Comparison of ENCODE assay signal across 13 mouse cellular contexts in the genomic region with DNA sequence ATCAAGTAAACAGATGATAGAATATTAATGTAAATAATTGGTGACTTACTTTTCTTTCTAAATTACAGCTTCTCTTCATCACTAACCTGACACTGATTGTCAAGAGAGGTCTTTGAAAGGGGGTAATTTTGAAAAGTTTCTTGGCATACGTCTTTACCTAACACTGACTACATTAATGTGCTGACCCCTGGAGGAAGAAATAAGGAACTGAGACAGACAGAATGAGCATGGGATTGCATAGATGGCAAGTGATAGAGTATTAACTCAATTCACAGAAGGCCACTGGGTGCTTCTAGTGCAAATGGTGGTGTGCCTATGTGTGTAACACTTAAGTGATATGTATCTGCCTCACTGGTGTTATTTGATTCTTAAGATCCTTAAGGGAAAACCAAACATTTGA.
DNase-seq lines count a peak whose midpoint lies in the region; ATAC-seq and TF ChIP-seq lines count a peak whose summit lies in the region.
"Had no signal": no experiment of that assay in that cellular context is flagged by ENCODE, and none has a peak within 500 bp of the region (broad histone marks: within the 10 kb centered on the region; RNA-seq: fewer than 3 reads in every experiment).

No protein-coding gene starts in this region.

- TF ChIP-seq CTCF in liver, postnatal 0 days (IDR thresholded peaks at IDR 0.05; ENCODE audit: low read depth): peak; percentile 24; the same call in 1 of the 2 replicates

- no peaks in the 10 kb centered on the region for H3K36me3 ChIP-seq in forebrain, embryonic 11.5 days (ENCODE audit: control insufficient read depth, insufficient read depth, low read length)
- H3K36me3 ChIP-seq in forebrain, embryonic 10.5 days (replicated peaks): no peaks in the 10 kb centered on the region
- no peaks in the 10 kb centered on the region for H3K36me3 ChIP-seq in liver, postnatal 0 days (replicated peaks; ENCODE audit: insufficient read depth, low read length)
- no peaks in the 10 kb centered on the region for H3K36me3 ChIP-seq in liver, embryonic 12.5 days
- H3K36me3 ChIP-seq: stomach, embryonic 15.5 days had no signal

- H3K27me3 ChIP-seq in forebrain, embryonic 11.5 days (ENCODE audit: control insufficient read depth, insufficient read depth, low read length): no peaks in the 10 kb centered on the region
- no peaks in the 10 kb centered on the region for H3K27me3 ChIP-seq in forebrain, embryonic 10.5 days (ENCODE audit: poor library complexity, severe bottlenecking)
- no peaks in the 10 kb centered on the region for H3K27me3 ChIP-seq in liver, postnatal 0 days (ENCODE audit: insufficient read depth, low read length)
- no peaks in the 10 kb centered on the region for H3K27me3 ChIP-seq in liver, embryonic 12.5 days (replicated peaks)
- H3K27me3 ChIP-seq: stomach, embryonic 15.5 days had no signal

- H3K4me1 ChIP-seq in forebrain, embryonic 11.5 days (replicated peaks; ENCODE audit: control insufficient read depth, insufficient read depth, low read length): no peaks in the 10 kb centered on the region
- H3K4me1 ChIP-seq in forebrain, embryonic 10.5 days: peaks cover 13% of the 10 kb centered on the region
- no peaks in the 10 kb centered on the region for H3K4me1 ChIP-seq in liver, postnatal 0 days (ENCODE audit: insufficient read depth)
- H3K4me1 ChIP-seq in liver, embryonic 12.5 days: no peaks in the 10 kb centered on the region
- H3K4me1 ChIP-seq: stomach, embryonic 15.5 days had no signal

- no peak overlapping the region for H3K4me2 ChIP-seq in forebrain, embryonic 11.5 days (ENCODE audit: low read depth, low read length, severe bottlenecking)
- no peak overlapping the region for H3K4me2 ChIP-seq in liver, postnatal 0 days (ENCODE audit: low read depth, low read length)
- H3K4me2 ChIP-seq in liver, embryonic 12.5 days: no peak overlapping the region
- H3K4me2 ChIP-seq: hindbrain, embryonic 14.5 days; stomach, embryonic 15.5 days had no signal

- peak; percentile 63; the same call in 1 of the 2 replicates for ATAC-seq in forebrain, embryonic 11.5 days (replicated peaks; ENCODE audit: low FRiP score)
- no peak for ATAC-seq in liver, postnatal 0 days
- no peak for ATAC-seq in liver, embryonic 12.5 days
- peak; percentile 62 to 75; a peak in 3 of 4 replicates for ATAC-seq in hematopoietic stem cell, adult 5-6 weeks (replicated peaks in 1 of 2; ENCODE audit: insufficient read depth in 1 of 2, low FRiP score in 2 of 2, low TSS enrichment in 1 of 2, low read depth in 1 of 2, poor library complexity in 2 of 2, severe bottlenecking in 2 of 2)

- TF ChIP-seq EP300 in liver, postnatal 0 days (IDR thresholded peaks at IDR 0.05; ENCODE audit: low read depth): no peak

- H3K4me3 ChIP-seq in forebrain, embryonic 11.5 days (ENCODE audit: low read depth, low read length): no peak overlapping the region
- H3K4me3 ChIP-seq in forebrain, embryonic 10.5 days: no peak overlapping the region
- no peak overlapping the region for H3K4me3 ChIP-seq in liver, postnatal 0 days (ENCODE audit: low read depth, low read length)
- H3K4me3 ChIP-seq in liver, embryonic 12.5 days: no peak overlapping the region
- H3K4me3 ChIP-seq: stomach, embryonic 15.5 days had no signal

- no peak overlapping the region for H3K27ac ChIP-seq in forebrain, embryonic 11.5 days (ENCODE audit: low read depth, low read length)
- no peak overlapping the region for H3K27ac ChIP-seq in forebrain, embryonic 10.5 days
- H3K27ac ChIP-seq in liver, postnatal 0 days (ENCODE audit: low read depth): no peak overlapping the region
- no peak overlapping the region for H3K27ac ChIP-seq in liver, embryonic 12.5 days
- H3K27ac ChIP-seq: hindbrain, embryonic 14.5 days; stomach, embryonic 15.5 days had no signal

- H3K9me3 ChIP-seq in forebrain, embryonic 11.5 days (ENCODE audit: control insufficient read depth, low read length): no peaks in the 10 kb centered on the region
- no peaks in the 10 kb centered on the region for H3K9me3 ChIP-seq in forebrain, embryonic 10.5 days
- no peaks in the 10 kb centered on the region for H3K9me3 ChIP-seq in liver, postnatal 0 days (ENCODE audit: low read length)
- H3K9me3 ChIP-seq in liver, embryonic 12.5 days (replicated peaks): no peaks in the 10 kb centered on the region
- H3K9me3 ChIP-seq: stomach, embryonic 15.5 days had no signal

- 28% methylated on average over 1 of the region's 1 CpGs for WGBS in forebrain, embryonic 11.5 days
- 39% methylated on average over 1 of the region's 1 CpGs for WGBS in forebrain, embryonic 10.5 days
- 45% methylated on average over 1 of the region's 1 CpGs for WGBS in liver, postnatal 0 days (ENCODE audit: insufficient replicate concordance)
- WGBS in liver, embryonic 12.5 days (ENCODE audit: insufficient replicate concordance): 43% methylated on average over 1 of the region's 1 CpGs

- H3K9ac ChIP-seq in forebrain, embryonic 11.5 days (ENCODE audit: low read length): no peak overlapping the region
- no peak overlapping the region for H3K9ac ChIP-seq in liver, postnatal 0 days (replicated peaks)
- H3K9ac ChIP-seq in liver, embryonic 12.5 days: no peak overlapping the region
- H3K9ac ChIP-seq: hindbrain, embryonic 14.5 days; stomach, embryonic 15.5 days had no signal

- DNase-seq in forebrain, embryonic 11.5 days (ENCODE audit: low spot score): no peak
- DNase-seq in forebrain, embryonic 10.5 days (ENCODE audit: extremely low spot score, low spot score): no peak
- no peak for DNase-seq in liver, postnatal 0 days
- DNase-seq in NIH3T3 (ENCODE audit: low read depth): peak; percentile 35
- no peak for DNase-seq in gastrocnemius, postnatal 10 days
- no peak for DNase-seq in adrenal gland, postnatal 25 days
- DNase-seq: cerebellum, adult 2 months; kidney, postnatal 25 days; thymus, postnatal 36 days had no signal

Comparison
In these comparisons a context has a peak if more than half of its experiments do, and no peak if none do; other contexts are left out.
1. ATAC-seq: peak in forebrain, embryonic 11.5 days (single experiment) and hematopoietic stem cell, adult 5-6 weeks (2 of 2); none in liver, postnatal 0 days (single experiment) and liver, embryonic 12.5 days (single experiment).